In the genomic region with DNA sequence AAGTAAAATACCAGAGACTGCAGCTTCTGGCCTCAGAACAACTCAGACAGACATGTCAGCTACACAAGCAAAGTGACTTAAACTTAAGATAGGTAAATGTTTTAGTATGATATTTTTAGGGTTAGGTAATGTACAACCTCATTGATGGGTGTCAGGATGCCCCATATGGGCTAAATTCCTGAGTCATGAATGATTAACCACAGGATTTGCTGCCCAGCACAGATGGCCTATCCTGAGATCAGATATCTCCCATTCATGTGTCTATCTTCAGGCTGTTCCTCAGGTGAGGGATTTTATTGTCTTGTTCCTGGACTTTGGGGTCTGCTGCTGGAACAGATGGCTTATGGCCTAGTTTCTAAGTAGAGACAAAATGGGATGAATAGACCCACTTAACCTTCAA, we compare ENCODE assay signal across 20 mouse cellular contexts. TPM values are rescaled to one million over a fixed set of nuclear protein-coding genes. Genes with fewer than 3 reads are reported as not detected.
"Had no signal": no experiment of that assay in that cellular context is flagged by ENCODE, and none has a peak within 500 bp of the region (broad histone marks: within the 10 kb centered on the region; RNA-seq: fewer than 3 reads in every experiment).

No protein-coding gene starts in this region.

RNA-seq across cellular contexts. Expression of gene Olfr372, which starts 13.6 kb away (rescaled TPM):
- polyA plus RNA-seq: cortical plate, adult 2 months; embryonic facial prominence, embryonic 10.5 days; embryonic facial prominence, embryonic 11.5 days; embryonic facial prominence, embryonic 12.5 days; embryonic facial prominence, embryonic 13.5 days; embryonic facial prominence, embryonic 14.5 days; embryonic facial prominence, embryonic 15.5 days; erythroblast, embryonic 14.5 days; forebrain, embryonic 10.5 days; forebrain, embryonic 11.5 days; forebrain, embryonic 12.5 days; forebrain, embryonic 13.5 days; forebrain, embryonic 14.5 days; forebrain, embryonic 15.5 days; forebrain, embryonic 16.5 days; forebrain, postnatal 0 days; frontal cortex, adult 2 months; gonadal fat pad, adult 2 months; heart, adult 2 months had no signal

RNA-seq across cellular contexts. Expression of gene Olfr373, which starts 28.3 kb away (rescaled TPM):
- polyA plus RNA-seq: cerebellum, adult 2 months; cortical plate, adult 2 months; embryonic facial prominence, embryonic 11.5 days; embryonic facial prominence, embryonic 12.5 days; embryonic facial prominence, embryonic 13.5 days; embryonic facial prominence, embryonic 14.5 days; erythroblast, embryonic 14.5 days; forebrain, embryonic 11.5 days; forebrain, embryonic 12.5 days; forebrain, embryonic 13.5 days; forebrain, embryonic 14.5 days; forebrain, embryonic 15.5 days; forebrain, embryonic 16.5 days; forebrain, postnatal 0 days; frontal cortex, adult 2 months; gonadal fat pad, adult 2 months; heart, adult 2 months had no signal

RNA-seq across cellular contexts. Expression of gene Olfr374, which starts 52.2 kb away (rescaled TPM):
- polyA plus RNA-seq: cerebellum, adult 2 months; embryonic facial prominence, embryonic 10.5 days; erythroblast, embryonic 14.5 days; forebrain, embryonic 10.5 days; forebrain, embryonic 11.5 days; forebrain, embryonic 13.5 days; forebrain, embryonic 14.5 days; forebrain, embryonic 15.5 days; forebrain, embryonic 16.5 days; forebrain, postnatal 0 days; gonadal fat pad, adult 2 months; heart, adult 2 months had no signal
